Mouse (Mus musculus) heart, adult 8-10 months (tissue): ENCODE results near the gene Trim41. TPM values are rescaled to one million over a fixed set of nuclear protein-coding genes. Genes with fewer than 3 reads are reported as not detected.
A peak's percentile ranks its signal among the peaks of the same experiment; 100 is the strongest.
"Not testable (repeated sequence)": the region's sequence is repeated elsewhere in the genome, so short reads cannot be mapped to it uniquely, and the experiment has no call there.

Experiments
- DNase-seq: peaks from one replicate; pipeline ENCODE4 v3.0.0; 2022; ENCODE audit warnings: low spot score
- total RNA-seq, 4 experiments: library from RNA; stranded (reverse); gene quantifications; 2 replicates each; pipeline ENCODE4 v1.2.4; 2022

Gene Trim41
- 10 to 100 TPM; 22.2 to 28.9 (median 23.8) TPM for total RNA-seq

- DNase-seq = peak; percentile 98
These were observed at the start of gene Trim41 for GRCm38 (mm10) chr11:48816800-48817665. TSS of gene Trim41 (minus strand) at chr11:48817353.

- DNase-seq = no peak
These were observed 49.3 kb upstream of the Trim41 start for GRCm38 (mm10) chr11:48866481-48866880.

- DNase-seq = no peak
These were observed 46.7 kb upstream of the Trim41 start for GRCm38 (mm10) chr11:48863808-48864207.

- no peak for DNase-seq
These were observed 45.7 kb upstream of the Trim41 start for GRCm38 (mm10) chr11:48862784-48863319.

- DNase-seq = peak; percentile 72
These were observed 41.9 kb upstream of the Trim41 start for GRCm38 (mm10) chr11:48859014-48859413.

GRCm38 (mm10) chr11:48853474-48854180 is 36.5 kb upstream of the Trim41 start:
- DNase-seq = peak; percentile 95

GRCm38 (mm10) chr11:48852624-48853473 is 35.7 kb upstream of the Trim41 start:
- DNase-seq = no peak

- DNase-seq = no peak
These were observed 35.0 kb upstream of the Trim41 start for GRCm38 (mm10) chr11:48852190-48852589.

GRCm38 (mm10) chr11:48851270-48851995 is 34.3 kb upstream of the Trim41 start:
- DNase-seq = no peak

GRCm38 (mm10) chr11:48850240-48850639 is 33.1 kb upstream of the Trim41 start:
- DNase-seq = no peak

GRCm38 (mm10) chr11:48846881-48847280 is 29.7 kb upstream of the Trim41 start:
- no peak for DNase-seq

GRCm38 (mm10) chr11:48846362-48846761 is 29.2 kb upstream of the Trim41 start:
- DNase-seq = not testable (repeated sequence)

- no peak for DNase-seq
These were observed 28.2 kb upstream of the Trim41 start for GRCm38 (mm10) chr11:48845244-48845815.

- DNase-seq = no peak
These were observed 27.2 kb upstream of the Trim41 start for GRCm38 (mm10) chr11:48844309-48844708.

GRCm38 (mm10) chr11:48843202-48843601 is 26.0 kb upstream of the Trim41 start:
- DNase-seq = no peak

- no peak for DNase-seq
These were observed 25.2 kb upstream of the Trim41 start for GRCm38 (mm10) chr11:48842378-48842792.

GRCm38 (mm10) chr11:48841213-48841612 is 24.1 kb upstream of the Trim41 start:
- no peak for DNase-seq

GRCm38 (mm10) chr11:48840805-48841204 is 23.7 kb upstream of the Trim41 start:
- DNase-seq = no peak

GRCm38 (mm10) chr11:48838879-48839680 is 21.9 kb upstream of the Trim41 start:
- no peak for DNase-seq
